Mouse (Mus musculus): ENCODE data around the gene Lrrc8e.
A peak's percentile ranks its signal among the peaks of the same experiment; 100 is the strongest.

The Lrrc8e gene

GRCm38 (mm10) chr8:4226739-4227347, at the start of gene Lrrc8e:
Lrrc8e (plus strand) TSS chr8:4226827.
- no peak for DNase-seq (ENCODE audit: low spot score in 2 of 2)

DNA sequence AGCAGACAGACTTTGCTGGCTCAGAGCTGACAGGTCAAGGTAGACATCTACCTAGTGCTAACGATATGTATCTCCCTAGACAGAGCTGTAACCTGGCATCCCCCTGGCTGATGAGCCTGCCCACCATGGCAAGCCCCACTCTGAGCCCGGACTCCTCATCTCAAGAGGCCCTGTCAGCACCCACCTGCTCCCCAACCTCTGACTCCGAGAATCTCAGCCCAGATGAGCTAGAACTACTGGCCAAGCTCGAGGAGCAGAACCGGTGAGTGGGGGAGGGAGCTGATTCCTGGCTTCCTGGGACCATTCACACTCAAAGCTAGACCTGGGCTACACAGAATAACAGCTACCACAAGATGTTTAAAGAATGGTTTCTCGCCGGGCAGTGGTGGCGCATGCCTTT, 43.2 kb upstream of the Lrrc8e start:
- no peak for DNase-seq (ENCODE audit: low spot score in 2 of 2)

DNA sequence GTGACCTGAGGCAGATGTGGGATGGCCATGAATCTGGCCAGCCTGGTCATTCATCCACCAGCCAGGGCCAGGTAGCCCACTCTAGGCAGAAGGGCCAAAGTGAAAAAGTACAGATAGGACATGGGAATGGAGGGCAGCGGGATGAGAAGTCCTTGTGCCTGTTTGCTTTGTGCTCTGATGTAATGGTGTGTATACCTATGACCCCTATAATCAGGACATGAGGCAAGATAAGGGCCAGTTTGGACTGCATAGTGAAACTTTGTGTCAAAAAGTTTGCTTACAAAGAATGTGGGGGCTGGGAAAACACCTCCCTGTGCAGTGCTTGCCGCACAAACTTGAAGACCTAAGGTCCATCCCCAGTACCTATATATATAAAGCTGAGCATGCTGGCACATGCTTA, 40.5 kb upstream of the Lrrc8e start:
- DNase-seq (ENCODE audit: low spot score in 2 of 2), result no peak

- no peak for DNase-seq (ENCODE audit: low spot score in 2 of 2)
Measured at GRCm38 (mm10) chr8:4188605-4189004, 38.0 kb upstream of the Lrrc8e start.

GRCm38 (mm10) chr8:4189031-4189722, 37.5 kb upstream of the Lrrc8e start:
- DNase-seq (ENCODE audit: low spot score in 2 of 2), result peak in 1 of 2 experiments; percentile 22

DNA sequence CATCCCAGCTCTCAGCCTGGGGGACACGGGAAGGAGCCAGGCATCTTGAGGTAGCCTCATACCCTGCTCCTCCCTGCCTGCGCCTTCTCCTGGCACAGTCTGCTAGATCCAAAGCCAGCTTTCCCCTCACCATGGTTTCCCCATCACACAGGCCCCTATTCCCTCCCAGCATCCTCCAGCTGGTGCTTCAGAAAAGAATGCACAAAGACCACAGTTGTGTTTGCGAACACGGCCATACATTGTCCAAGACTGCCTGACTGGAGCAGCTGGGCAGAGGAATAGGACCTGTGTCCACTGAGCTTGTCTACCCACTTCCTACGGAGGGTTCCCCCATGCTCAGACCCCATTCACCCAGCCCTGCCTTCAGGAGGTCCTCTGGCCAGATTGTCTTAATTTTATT, 34.3 kb upstream of the Lrrc8e start:
- DNase-seq (ENCODE audit: low spot score in 2 of 2), result no peak

- DNase-seq (ENCODE audit: low spot score in 2 of 2), result peak; percentile 66 to 73
Measured at GRCm38 (mm10) chr8:4192807-4193587, 33.6 kb upstream of the Lrrc8e start.

DNA sequence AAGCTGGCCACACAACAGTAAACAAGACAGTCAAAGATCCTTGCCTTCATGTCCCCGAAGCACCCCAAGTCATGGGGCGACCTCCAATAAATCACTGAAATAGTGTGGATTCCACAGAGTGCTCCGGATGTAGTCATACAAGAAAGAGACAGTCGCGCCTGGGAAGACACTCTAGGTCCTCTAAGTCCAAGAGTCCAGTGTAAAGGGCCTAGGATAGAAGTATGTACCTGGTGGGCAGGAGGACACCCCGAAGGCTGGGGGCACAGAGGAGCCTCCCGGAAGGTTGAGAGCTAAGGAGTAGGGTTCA, 33.1 kb upstream of the Lrrc8e start:
- DNase-seq (ENCODE audit: low spot score in 2 of 2), result no peak

DNA sequence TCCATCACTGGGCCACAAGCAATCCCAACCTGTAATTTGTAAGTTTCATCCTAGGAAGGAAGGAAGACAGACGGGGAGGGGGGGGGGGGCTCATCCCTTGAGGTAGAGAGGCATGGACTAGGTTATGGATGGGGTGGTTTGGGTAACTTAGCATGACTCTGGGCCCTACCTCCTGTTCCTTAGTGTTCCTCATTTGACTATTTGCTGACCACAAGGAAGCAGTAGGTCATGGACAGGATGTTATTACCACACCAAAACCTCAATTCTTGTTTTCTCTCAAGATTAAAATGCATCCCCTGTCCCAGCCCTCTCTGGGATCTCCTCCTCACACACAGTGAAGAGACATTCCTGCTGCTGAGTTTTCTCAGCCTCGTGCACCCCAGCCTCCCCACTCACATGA, 25.3 kb upstream of the Lrrc8e start:
- DNase-seq (ENCODE audit: low spot score in 2 of 2), result no peak

DNA sequence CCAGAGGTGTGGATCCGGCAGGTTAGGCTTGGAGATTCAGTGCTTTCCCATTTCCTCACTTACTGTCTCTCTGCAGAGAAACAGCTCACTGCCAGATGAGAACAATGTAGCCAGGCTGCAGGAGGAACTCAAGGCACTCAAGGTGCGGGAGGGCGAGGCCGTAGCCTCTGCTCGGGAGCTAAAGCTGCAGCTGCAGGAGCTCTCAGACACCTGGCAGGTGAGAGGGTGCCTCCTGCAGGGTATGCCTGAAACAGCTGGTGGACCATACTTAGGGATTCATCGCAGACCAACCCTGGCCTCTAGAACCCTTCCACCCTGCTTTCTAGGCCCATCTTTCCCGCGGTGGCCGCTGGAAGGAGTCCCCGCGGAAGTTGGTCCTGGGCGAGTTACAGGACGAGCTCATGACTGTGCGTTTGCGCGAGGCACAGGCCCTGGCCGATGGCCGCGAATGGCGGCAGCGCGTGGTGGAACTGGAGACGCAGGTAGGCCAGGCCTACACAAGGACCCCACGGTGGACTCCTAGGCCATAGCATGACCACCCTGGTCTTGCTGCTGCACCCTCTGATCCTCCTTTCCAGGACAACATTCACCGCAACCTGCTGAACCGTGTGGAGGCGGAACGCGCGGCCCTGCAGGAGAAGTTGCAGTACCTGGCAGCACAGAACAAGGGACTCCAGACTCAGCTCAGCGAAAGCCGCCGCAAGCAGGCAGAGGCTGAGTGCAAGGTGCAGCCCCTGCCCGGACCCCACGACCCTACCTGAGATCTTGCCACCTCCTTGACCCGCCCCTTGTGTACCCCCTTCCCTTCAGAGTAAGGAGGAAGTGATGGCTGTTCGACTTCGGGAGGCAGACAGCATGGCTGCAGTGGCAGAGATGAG, 21.1 kb upstream of the Lrrc8e start:
- DNase-seq (ENCODE audit: low spot score in 2 of 2), result no peak

DNA sequence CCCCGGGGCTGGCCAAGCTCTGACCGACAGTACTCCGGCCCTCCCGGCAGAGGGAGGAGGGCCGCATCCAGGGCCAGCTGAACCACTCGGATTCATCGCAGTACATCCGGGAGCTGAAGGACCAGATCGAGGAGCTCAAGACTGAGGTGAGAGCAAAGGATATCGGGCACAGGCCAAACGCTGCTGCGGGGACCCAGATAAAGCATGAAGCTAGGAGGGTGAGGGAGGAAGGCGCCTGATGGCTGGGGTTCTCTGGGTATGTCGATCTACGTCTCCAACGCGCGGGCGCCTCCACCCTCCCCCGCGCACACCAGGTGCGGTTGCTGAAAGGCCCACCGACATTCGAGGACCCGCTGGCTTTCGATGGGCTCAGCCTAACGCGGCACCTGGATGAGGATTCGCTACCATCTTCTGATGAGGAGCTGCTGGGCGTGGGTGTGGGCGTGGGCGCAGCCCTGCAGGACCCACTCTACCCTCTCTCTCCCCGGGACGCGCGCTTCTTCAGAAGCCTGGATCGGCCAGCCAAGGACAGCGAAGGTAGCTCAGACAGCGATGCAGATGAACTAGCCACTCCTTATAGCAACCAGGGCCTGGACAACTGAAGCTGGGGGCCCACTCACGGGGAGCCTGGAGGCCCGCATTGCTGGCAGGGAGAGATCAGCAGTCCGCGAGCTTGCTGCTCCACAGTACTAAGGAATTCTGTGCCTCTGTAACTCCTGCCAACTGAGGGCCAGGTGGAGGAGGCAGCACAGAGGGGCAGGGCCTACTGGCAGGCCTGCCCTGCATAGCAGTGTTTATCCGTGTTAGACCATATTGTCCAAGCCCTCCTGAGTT, 20.2 kb upstream of the Lrrc8e start:
- DNase-seq (ENCODE audit: low spot score in 2 of 2), result no peak

DNA sequence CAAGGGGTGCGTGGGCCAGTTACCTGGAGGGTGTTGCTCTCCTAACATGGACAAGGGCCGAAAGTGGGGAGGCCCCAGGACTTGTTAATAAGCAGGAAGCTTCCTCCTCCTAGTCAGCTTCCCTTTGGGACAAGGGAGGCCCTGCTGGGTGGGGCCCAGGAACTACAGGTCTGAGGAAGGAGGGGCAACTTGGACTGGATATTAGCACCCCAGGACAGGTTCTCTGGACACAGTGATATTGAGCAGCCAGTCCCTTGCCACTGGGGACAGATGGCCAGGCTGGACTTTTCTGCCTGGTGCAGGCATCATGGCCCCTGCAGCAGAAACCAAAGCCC, 19.6 kb upstream of the Lrrc8e start:
- DNase-seq (ENCODE audit: low spot score in 2 of 2), result no peak

DNA sequence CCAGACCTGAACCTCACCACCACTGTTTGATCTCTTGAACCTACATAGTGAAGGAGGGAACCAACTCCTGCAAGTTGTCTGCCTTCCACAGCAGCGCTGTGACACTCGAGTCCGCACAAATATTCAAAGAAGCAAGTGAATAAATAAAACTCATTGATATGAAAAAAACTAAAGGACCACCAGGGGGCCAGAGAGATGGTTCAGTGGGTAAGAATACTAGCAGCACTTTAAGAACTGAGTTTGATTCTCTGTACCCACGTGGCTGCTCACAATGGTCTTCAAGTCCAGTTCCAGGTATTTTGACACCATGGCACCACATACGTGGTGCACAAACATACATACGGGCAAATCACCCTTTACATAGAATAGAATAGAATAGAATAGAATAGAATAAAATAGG, 15.5 kb upstream of the Lrrc8e start:
- no peak for DNase-seq (ENCODE audit: low spot score in 2 of 2)

DNA sequence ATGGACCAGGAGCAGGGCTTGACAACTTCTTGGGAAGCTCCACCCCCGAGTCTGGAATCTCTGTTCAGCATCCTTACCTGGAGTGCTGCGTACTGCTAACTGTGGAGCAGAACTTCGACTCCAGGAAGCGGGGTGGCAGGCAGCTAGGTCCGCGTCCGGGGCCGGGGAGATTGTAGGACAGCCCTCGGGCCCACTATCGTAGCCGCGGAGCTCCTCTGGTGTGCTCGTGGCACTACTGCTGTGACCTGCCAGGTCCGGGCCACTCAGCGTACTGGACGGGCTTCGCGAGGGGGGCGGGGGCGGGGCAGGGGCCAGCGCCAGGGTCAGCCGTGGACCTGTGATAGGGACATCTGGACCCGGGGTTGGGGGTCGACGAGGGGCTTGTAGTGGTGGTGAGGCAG, 13.8 kb upstream of the Lrrc8e start:
- no peak for DNase-seq (ENCODE audit: low spot score in 2 of 2)

DNA sequence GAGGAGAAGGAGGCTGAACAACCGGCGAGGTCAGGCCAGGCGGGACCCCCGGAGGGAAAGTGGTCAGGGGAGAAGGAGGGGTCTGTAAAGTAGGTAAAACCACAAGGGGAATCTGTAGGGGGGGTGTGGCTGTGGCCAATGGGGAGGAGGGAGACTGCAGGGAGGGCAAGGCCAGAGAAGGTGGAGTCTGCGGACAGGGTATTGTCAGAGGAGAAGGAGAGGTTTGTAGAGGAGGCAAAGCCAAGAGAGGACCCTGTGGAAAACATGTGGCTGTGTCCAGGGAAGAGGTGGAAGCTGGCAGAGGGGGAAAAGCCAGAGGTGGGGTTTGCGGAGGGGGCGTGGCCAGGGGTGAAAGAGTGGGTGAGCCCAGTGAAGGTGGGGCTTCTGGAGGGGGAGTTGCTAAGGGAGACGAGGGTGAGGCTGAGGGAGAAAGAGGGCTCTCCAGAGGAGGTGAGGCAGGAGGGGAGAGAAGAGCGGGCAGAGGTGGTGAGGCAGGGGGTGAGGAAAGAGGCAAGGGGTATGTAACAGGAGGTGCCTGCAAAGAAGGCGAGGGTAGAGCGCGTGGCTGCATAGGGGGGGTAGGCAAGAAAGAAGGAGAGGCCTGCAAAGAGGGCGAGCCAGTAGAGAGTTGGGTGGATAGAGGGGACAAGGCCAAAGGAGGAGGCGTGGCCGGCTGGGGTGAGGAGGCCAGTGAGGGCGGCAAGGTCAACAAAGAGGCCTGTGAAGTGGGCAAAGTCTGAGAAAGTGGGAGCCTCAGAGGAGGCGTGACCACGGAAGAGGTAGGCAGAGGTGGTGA, 13.2 kb upstream of the Lrrc8e start:
- DNase-seq (ENCODE audit: low spot score in 2 of 2), result peak; percentile 31 to 32

GRCm38 (mm10) chr8:4214006-4214980, 12.3 kb upstream of the Lrrc8e start:
- DNase-seq (ENCODE audit: low spot score in 2 of 2), result peak; percentile 65 to 71

GRCm38 (mm10) chr8:4216296-4216695, 10.3 kb upstream of the Lrrc8e start:
- DNase-seq (ENCODE audit: low spot score in 2 of 2), result no peak

- DNase-seq (ENCODE audit: low spot score in 2 of 2), result no peak
Measured at GRCm38 (mm10) chr8:4216791-4217621, 9.6 kb upstream of the Lrrc8e start, which contains the start of gene Prr36. Prr36 (minus strand) TSS chr8:4217459.
